8 mouse cellular contexts compared by ENCODE assay signal in the genomic region with DNA sequence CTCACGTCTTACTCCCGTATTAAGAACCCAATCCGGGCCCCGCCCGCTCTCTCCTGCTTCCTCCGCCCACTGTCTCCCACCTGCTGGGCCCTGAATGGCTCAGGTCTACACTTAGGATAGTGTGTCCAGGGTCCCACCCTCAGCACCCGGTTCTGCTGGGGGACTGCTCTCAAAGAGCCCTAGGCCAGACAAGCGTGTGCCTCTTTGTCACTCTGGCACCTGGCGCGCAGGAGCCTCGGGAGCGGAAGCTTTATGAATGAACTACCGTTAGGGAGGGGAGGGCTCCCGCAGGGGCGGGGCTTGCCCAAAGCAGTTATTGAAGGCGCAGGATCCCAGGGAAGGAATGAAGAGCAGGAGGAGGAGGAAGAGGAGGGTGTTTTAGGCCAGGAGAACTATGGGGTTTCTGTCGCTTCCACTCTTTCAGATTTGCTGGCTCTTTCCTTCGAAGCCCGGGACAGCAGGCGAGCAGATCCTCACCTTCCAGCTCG. TPM values are rescaled to one million over a fixed set of nuclear protein-coding genes. Genes with fewer than 3 reads are reported as not detected.
DNase-seq lines count a peak whose midpoint lies in the region; ATAC-seq and TF ChIP-seq lines count a peak whose summit lies in the region.

No protein-coding gene starts in this region.

- H3K4me1 ChIP-seq in embryonic facial prominence, embryonic 14.5 days (ENCODE audit: control insufficient read depth, insufficient read depth, low read length): peaks cover 12% of the 10 kb centered on the region
- peaks cover 19% of the 10 kb centered on the region for H3K4me1 ChIP-seq in heart, embryonic 15.5 days (replicated peaks)
- H3K4me1 ChIP-seq in liver, postnatal 0 days (ENCODE audit: insufficient read depth): peaks cover 16% of the 10 kb centered on the region
- peaks cover 29% of the 10 kb centered on the region for H3K4me1 ChIP-seq in neural tube, embryonic 13.5 days (replicated peaks)

- no peak for TF ChIP-seq CTCF in liver, postnatal 0 days (IDR thresholded peaks at IDR 0.05; ENCODE audit: low read depth)

- H3K27me3 ChIP-seq in embryonic facial prominence, embryonic 14.5 days (replicated peaks; ENCODE audit: control insufficient read depth, insufficient read depth, low read length): no peaks in the 10 kb centered on the region
- no peaks in the 10 kb centered on the region for H3K27me3 ChIP-seq in heart, embryonic 15.5 days
- no peaks in the 10 kb centered on the region for H3K27me3 ChIP-seq in liver, postnatal 0 days (ENCODE audit: insufficient read depth, low read length)
- no peaks in the 10 kb centered on the region for H3K27me3 ChIP-seq in neural tube, embryonic 13.5 days

- H3K27ac ChIP-seq in embryonic facial prominence, embryonic 14.5 days (replicated peaks; ENCODE audit: low read depth, low read length): peak overlapping the region; percentile 95
- peak overlapping the region; percentile 97 for H3K27ac ChIP-seq in heart, embryonic 15.5 days
- H3K27ac ChIP-seq in liver, postnatal 0 days (ENCODE audit: low read depth): peak overlapping the region; percentile 90
- H3K27ac ChIP-seq in neural tube, embryonic 13.5 days (replicated peaks): peak overlapping the region; percentile 94

- H3K4me3 ChIP-seq in embryonic facial prominence, embryonic 14.5 days (ENCODE audit: low read depth, low read length): peak overlapping the region; percentile 93
- H3K4me3 ChIP-seq in heart, embryonic 15.5 days: peak overlapping the region; percentile 89
- H3K4me3 ChIP-seq in liver, postnatal 0 days (ENCODE audit: low read depth, low read length): peak overlapping the region; percentile 77
- peak overlapping the region; percentile 52 for H3K4me3 ChIP-seq in neural tube, embryonic 13.5 days

- H3K9me3 ChIP-seq in embryonic facial prominence, embryonic 14.5 days (ENCODE audit: control insufficient read depth, low read length): no peaks in the 10 kb centered on the region
- H3K9me3 ChIP-seq in heart, embryonic 15.5 days (replicated peaks): no peaks in the 10 kb centered on the region
- no peaks in the 10 kb centered on the region for H3K9me3 ChIP-seq in liver, postnatal 0 days (ENCODE audit: low read length)
- no peaks in the 10 kb centered on the region for H3K9me3 ChIP-seq in neural tube, embryonic 13.5 days

- H3K4me2 ChIP-seq in embryonic facial prominence, embryonic 14.5 days (ENCODE audit: low read depth, low read length): peak overlapping the region; percentile 72
- H3K4me2 ChIP-seq in heart, embryonic 15.5 days: peak overlapping the region; percentile 84
- H3K4me2 ChIP-seq in liver, postnatal 0 days (ENCODE audit: low read depth, low read length): peak overlapping the region; percentile 89
- H3K4me2 ChIP-seq in neural tube, embryonic 13.5 days: peak overlapping the region; percentile 90

- ATAC-seq in embryonic facial prominence, embryonic 14.5 days (ENCODE audit: low read depth): peak; percentile 59
- ATAC-seq in heart, embryonic 15.5 days (replicated peaks; ENCODE audit: insufficient number of reproducible peaks, insufficient read depth, low FRiP score, low read depth): peak; percentile 20; the same call in 1 of the 2 replicates
- ATAC-seq in liver, postnatal 0 days: peak; percentile 26; the same call in 1 of the 2 replicates
- ATAC-seq in neural tube, embryonic 13.5 days (ENCODE audit: low read depth): peak; percentile 57

- DNase-seq in CD4-positive helper T cell, adult 2 months (ENCODE audit: low read depth, low spot score): peak; percentile 74
- DNase-seq in adrenal gland, postnatal 36 days: peak; percentile 75 to 80
- peak; percentile 88 for DNase-seq in embryonic facial prominence, embryonic 14.5 days (ENCODE audit: low spot score)
- DNase-seq in kidney, postnatal 36 days: peak; percentile 73 to 79
- peak; percentile 70 for DNase-seq in liver, postnatal 0 days
- DNase-seq in telencephalon, adult 2 months (ENCODE audit: low read depth, low spot score): peak; percentile 48

- WGBS in embryonic facial prominence, embryonic 14.5 days: under 1% methylated on average over 21 of the region's 21 CpGs
- 1% methylated on average over 21 of the region's 21 CpGs for WGBS in heart, embryonic 15.5 days
- under 1% methylated on average over 21 of the region's 21 CpGs for WGBS in liver, postnatal 0 days (ENCODE audit: insufficient replicate concordance)
- WGBS in neural tube, embryonic 13.5 days: under 1% methylated on average over 21 of the region's 21 CpGs

- peak overlapping the region; percentile 97 for H3K9ac ChIP-seq in embryonic facial prominence, embryonic 14.5 days (ENCODE audit: low read depth, low read length)
- peak overlapping the region; percentile 90 for H3K9ac ChIP-seq in heart, embryonic 15.5 days
- H3K9ac ChIP-seq in liver, postnatal 0 days (replicated peaks): peak overlapping the region; percentile 90
- peak overlapping the region; percentile 82 for H3K9ac ChIP-seq in neural tube, embryonic 13.5 days

- no peak for TF ChIP-seq EP300 in liver, postnatal 0 days (IDR thresholded peaks at IDR 0.05; ENCODE audit: low read depth)

- H3K36me3 ChIP-seq in embryonic facial prominence, embryonic 14.5 days (ENCODE audit: control insufficient read depth, insufficient read depth, low read length): peaks cover 48% of the 10 kb centered on the region
- H3K36me3 ChIP-seq in heart, embryonic 15.5 days: peaks cover 41% of the 10 kb centered on the region
- H3K36me3 ChIP-seq in liver, postnatal 0 days (replicated peaks; ENCODE audit: insufficient read depth, low read length): peaks cover 32% of the 10 kb centered on the region
- peaks cover 46% of the 10 kb centered on the region for H3K36me3 ChIP-seq in neural tube, embryonic 13.5 days

RNA-seq across cellular contexts. Expression of gene Zkscan17, which starts 21.2 kb away (rescaled TPM):
- 10 to 100 TPM; 17.5 to 24.9 TPM for total RNA-seq in adrenal gland, postnatal 36 days (2021)
- polyA plus RNA-seq in embryonic facial prominence, embryonic 14.5 days (2014; fragmentation: Nextera tagmentation; extraction: Ambion mirVana): 17.1 and 19.7 TPM in 2 replicates
- polyA plus RNA-seq in heart, embryonic 15.5 days (2015; fragmentation: Nextera tagmentation; extraction: Ambion mirVana): 11.6 and 15.9 TPM in 2 replicates
- 5.2 and 5.4 TPM in 2 replicates for polyA plus RNA-seq in liver, postnatal 0 days (2015; fragmentation: Nextera tagmentation; extraction: Ambion mirVana)
- polyA plus RNA-seq in neural tube, embryonic 13.5 days (2015; fragmentation: Nextera tagmentation; extraction: Ambion mirVana): 13.6 and 14.1 TPM in 2 replicates

RNA-seq across cellular contexts. Expression of gene Zfp867, which starts 33.1 kb away (rescaled TPM):
- total RNA-seq in adrenal gland, postnatal 36 days (2021): 1 to 10 TPM; 3.7 to 3.8 TPM
- polyA plus RNA-seq in embryonic facial prominence, embryonic 14.5 days (2014; fragmentation: Nextera tagmentation; extraction: Ambion mirVana): 8.8 and 11.0 TPM in 2 replicates
- polyA plus RNA-seq in heart, embryonic 15.5 days (2015; fragmentation: Nextera tagmentation; extraction: Ambion mirVana): 5.9 and 6.9 TPM in 2 replicates
- 1.4 and 1.5 TPM in 2 replicates for polyA plus RNA-seq in liver, postnatal 0 days (2015; fragmentation: Nextera tagmentation; extraction: Ambion mirVana)
- polyA plus RNA-seq in neural tube, embryonic 13.5 days (2015; fragmentation: Nextera tagmentation; extraction: Ambion mirVana): 12.2 TPM in 2 replicates

RNA-seq across cellular contexts. Expression of gene Nlrp3, which starts 36.0 kb away (rescaled TPM):
- 1 to 10 TPM in 1 of 2 experiments, under 1 TPM in 1; 0.63 to 1.1 TPM for total RNA-seq in adrenal gland, postnatal 36 days (2021)
- 0.29 and 0.45 TPM in 2 replicates for polyA plus RNA-seq in embryonic facial prominence, embryonic 14.5 days (2014; fragmentation: Nextera tagmentation; extraction: Ambion mirVana)
- 0.20 and 0.66 TPM in 2 replicates for polyA plus RNA-seq in heart, embryonic 15.5 days (2015; fragmentation: Nextera tagmentation; extraction: Ambion mirVana)
- 0.80 and 0.91 TPM in 2 replicates for polyA plus RNA-seq in liver, postnatal 0 days (2015; fragmentation: Nextera tagmentation; extraction: Ambion mirVana)
- polyA plus RNA-seq in neural tube, embryonic 13.5 days (2015; fragmentation: Nextera tagmentation; extraction: Ambion mirVana): 0.04 TPM in 1 of 2 replicates, not detected in the other

RNA-seq across cellular contexts. Expression of gene Snap47, which starts 54.4 kb away (rescaled TPM):
- total RNA-seq in adrenal gland, postnatal 36 days (2021): 10 to 100 TPM; 79.3 to 92.5 TPM
- 124 and 142 TPM in 2 replicates for polyA plus RNA-seq in embryonic facial prominence, embryonic 14.5 days (2014; fragmentation: Nextera tagmentation; extraction: Ambion mirVana)
- polyA plus RNA-seq in heart, embryonic 15.5 days (2015; fragmentation: Nextera tagmentation; extraction: Ambion mirVana): 81.0 and 88.9 TPM in 2 replicates
- polyA plus RNA-seq in liver, postnatal 0 days (2015; fragmentation: Nextera tagmentation; extraction: Ambion mirVana): 32.4 and 33.5 TPM in 2 replicates
- polyA plus RNA-seq in neural tube, embryonic 13.5 days (2015; fragmentation: Nextera tagmentation; extraction: Ambion mirVana): 471 and 491 TPM in 2 replicates

RNA-seq across cellular contexts. Expression of gene Jmjd4, which starts 55.5 kb away (rescaled TPM):
- total RNA-seq in adrenal gland, postnatal 36 days (2021): 1 to 10 TPM; 9.2 to 9.3 TPM
- polyA plus RNA-seq in embryonic facial prominence, embryonic 14.5 days (2014; fragmentation: Nextera tagmentation; extraction: Ambion mirVana): 9.7 and 11.1 TPM in 2 replicates
- 8.8 and 11.4 TPM in 2 replicates for polyA plus RNA-seq in heart, embryonic 15.5 days (2015; fragmentation: Nextera tagmentation; extraction: Ambion mirVana)
- 3.2 and 3.6 TPM in 2 replicates for polyA plus RNA-seq in liver, postnatal 0 days (2015; fragmentation: Nextera tagmentation; extraction: Ambion mirVana)
- polyA plus RNA-seq in neural tube, embryonic 13.5 days (2015; fragmentation: Nextera tagmentation; extraction: Ambion mirVana): 15.0 and 15.2 TPM in 2 replicates

Comparison
In these comparisons a context has a peak if more than half of its experiments do, and no peak if none do; other contexts are left out.
1. Peak in every context shown above with its lines: DNase-seq, ATAC-seq, H3K4me3 ChIP-seq and H3K27ac ChIP-seq.